Mouse (Mus musculus): ENCODE data around the gene Foxp1.

- no peak for TF ChIP-seq CTCF (IDR thresholded peaks at IDR 0.05)
- no peak for TF ChIP-seq EP300 (IDR thresholded peaks at IDR 0.05)
These were observed 414.8 kb downstream of the Foxp1 start for GRCm38 (mm10) chr6:99107674-99108073.
